Mouse (Mus musculus): ENCODE data around the gene Dhx35. TPM values are rescaled to one million over a fixed set of nuclear protein-coding genes. Genes with fewer than 3 reads are reported as not detected.

Gene Dhx35
- polyA plus RNA-seq, 1 experiment from 2014 or later, result 12.7 TPM

- Histone ChIP-seq H3K4me2 (ENCODE audit: low read depth, low read length) (peak overlapping the region; percentile 95), H3K9me3 (ENCODE audit: control insufficient read depth, low read length) (no peaks in the 10 kb centered on the region), H3K4me3 (ENCODE audit: low read length) (peak overlapping the region; percentile 80), H3K27ac (ENCODE audit: low read length) (peak overlapping the region; percentile 37; the same call in 1 of the 2 replicates), H3K36me3 (ENCODE audit: control insufficient read depth, insufficient read depth, low read length) (peaks cover 3% of the 10 kb centered on the region; the same call in 1 of the 2 replicates), H3K9ac (ENCODE audit: low read depth, low read length) (peak overlapping the region; percentile 82), H3K27me3 (replicated peaks; ENCODE audit: control insufficient read depth, insufficient read depth, low read length) (no peaks in the 10 kb centered on the region), H3K4me1 (ENCODE audit: control insufficient read depth, insufficient read depth, low read length) (peaks cover 41% of the 10 kb centered on the region)
- ATAC-seq, result no peak
- 35% methylated on average over 13 of the region's 13 CpGs for WGBS
These were observed 24.4 kb upstream of the Dhx35 start for GRCm38 (mm10) chr2:158770126-158770757.

GRCm38 (mm10) chr2:158771066-158771763 is 23.4 kb upstream of the Dhx35 start:
- H3K27ac ChIP-seq (ENCODE audit: low read length), result no peak overlapping the region
- peaks cover 48% of the 10 kb centered on the region for H3K4me1 ChIP-seq (ENCODE audit: control insufficient read depth, insufficient read depth, low read length)
- 44% methylated on average over 11 of the region's 11 CpGs for WGBS
- peaks cover 3% of the 10 kb centered on the region; the same call in 1 of the 2 replicates for H3K36me3 ChIP-seq (ENCODE audit: control insufficient read depth, insufficient read depth, low read length)
- H3K4me2 ChIP-seq (ENCODE audit: low read depth, low read length), result peak overlapping the region; percentile 95
- H3K9ac ChIP-seq (ENCODE audit: low read depth, low read length), result peak overlapping the region; percentile 19; the same call in 1 of the 2 replicates
- no peak for ATAC-seq
- peak overlapping the region; percentile 80 for H3K4me3 ChIP-seq (ENCODE audit: low read length)
- no peaks in the 10 kb centered on the region for H3K9me3 ChIP-seq (ENCODE audit: control insufficient read depth, low read length)
- H3K27me3 ChIP-seq (replicated peaks; ENCODE audit: control insufficient read depth, insufficient read depth, low read length), result no peaks in the 10 kb centered on the region

GRCm38 (mm10) chr2:158772808-158773207 is 21.8 kb upstream of the Dhx35 start:
- H3K4me2 ChIP-seq (ENCODE audit: low read depth, low read length), result no peak overlapping the region
- WGBS, result 85% methylated on average over 13 of the region's 13 CpGs
- H3K9me3 ChIP-seq (ENCODE audit: control insufficient read depth, low read length), result no peaks in the 10 kb centered on the region
- H3K9ac ChIP-seq (ENCODE audit: low read depth, low read length), result no peak overlapping the region
- H3K4me3 ChIP-seq (ENCODE audit: low read length), result no peak overlapping the region
- peaks cover 3% of the 10 kb centered on the region; the same call in 1 of the 2 replicates for H3K36me3 ChIP-seq (ENCODE audit: control insufficient read depth, insufficient read depth, low read length)
- no peak for ATAC-seq
- H3K27me3 ChIP-seq (replicated peaks; ENCODE audit: control insufficient read depth, insufficient read depth, low read length), result no peaks in the 10 kb centered on the region
- no peak overlapping the region for H3K27ac ChIP-seq (ENCODE audit: low read length)
- H3K4me1 ChIP-seq (ENCODE audit: control insufficient read depth, insufficient read depth, low read length), result peaks cover 60% of the 10 kb centered on the region

GRCm38 (mm10) chr2:158774886-158775285 is 19.7 kb upstream of the Dhx35 start:
- Histone ChIP-seq H3K9me3 (ENCODE audit: control insufficient read depth, low read length) (no peaks in the 10 kb centered on the region), H3K4me3 (ENCODE audit: low read length) (no peak overlapping the region), H3K4me1 (ENCODE audit: control insufficient read depth, insufficient read depth, low read length) (peaks cover 58% of the 10 kb centered on the region), H3K9ac (ENCODE audit: low read depth, low read length) (no peak overlapping the region), H3K36me3 (ENCODE audit: control insufficient read depth, insufficient read depth, low read length) (peaks cover 3% of the 10 kb centered on the region; the same call in 1 of the 2 replicates), H3K27me3 (replicated peaks; ENCODE audit: control insufficient read depth, insufficient read depth, low read length) (no peaks in the 10 kb centered on the region), H3K4me2 (ENCODE audit: low read depth, low read length) (no peak overlapping the region), H3K27ac (ENCODE audit: low read length) (no peak overlapping the region)
- WGBS, result 65% methylated on average over 8 of the region's 8 CpGs
- ATAC-seq, result no peak

- Histone ChIP-seq H3K9ac (ENCODE audit: low read depth, low read length) (no peak overlapping the region), H3K27ac (ENCODE audit: low read length) (no peak overlapping the region), H3K4me1 (ENCODE audit: control insufficient read depth, insufficient read depth, low read length) (peaks cover 40% of the 10 kb centered on the region), H3K9me3 (ENCODE audit: control insufficient read depth, low read length) (no peaks in the 10 kb centered on the region), H3K36me3 (ENCODE audit: control insufficient read depth, insufficient read depth, low read length) (peaks cover 3% of the 10 kb centered on the region), H3K4me3 (ENCODE audit: low read length) (no peak overlapping the region), H3K27me3 (replicated peaks; ENCODE audit: control insufficient read depth, insufficient read depth, low read length) (no peaks in the 10 kb centered on the region), H3K4me2 (ENCODE audit: low read depth, low read length) (no peak overlapping the region)
- WGBS, result 81% methylated on average over 4 of the region's 4 CpGs
- ATAC-seq, result no peak
These were observed 17.9 kb upstream of the Dhx35 start for GRCm38 (mm10) chr2:158776716-158777115.

GRCm38 (mm10) chr2:158777490-158777889 is 17.1 kb upstream of the Dhx35 start:
- H3K27ac ChIP-seq (ENCODE audit: low read length), result 0 out of 2 replicates have a peak overlapping the region, but pooled peaks have one; percentile 46
- H3K4me1 ChIP-seq (ENCODE audit: control insufficient read depth, insufficient read depth, low read length), result peaks cover 36% of the 10 kb centered on the region
- peak; percentile 84 for ATAC-seq
- H3K4me3 ChIP-seq (ENCODE audit: low read length), result no peak overlapping the region
- H3K27me3 ChIP-seq (replicated peaks; ENCODE audit: control insufficient read depth, insufficient read depth, low read length), result no peaks in the 10 kb centered on the region
- H3K9me3 ChIP-seq (ENCODE audit: control insufficient read depth, low read length), result no peaks in the 10 kb centered on the region
- peaks cover 3% of the 10 kb centered on the region for H3K36me3 ChIP-seq (ENCODE audit: control insufficient read depth, insufficient read depth, low read length)
- 35% methylated on average over 6 of the region's 6 CpGs for WGBS
- H3K9ac ChIP-seq (ENCODE audit: low read depth, low read length), result peak overlapping the region; percentile 27
- no peak overlapping the region for H3K4me2 ChIP-seq (ENCODE audit: low read depth, low read length)

GRCm38 (mm10) chr2:158778349-158778748 is 16.3 kb upstream of the Dhx35 start:
- Histone ChIP-seq H3K9ac (ENCODE audit: low read depth, low read length) (no peak overlapping the region), H3K4me1 (ENCODE audit: control insufficient read depth, insufficient read depth, low read length) (peaks cover 36% of the 10 kb centered on the region), H3K9me3 (ENCODE audit: control insufficient read depth, low read length) (no peaks in the 10 kb centered on the region), H3K36me3 (ENCODE audit: control insufficient read depth, insufficient read depth, low read length) (peaks cover 3% of the 10 kb centered on the region), H3K4me3 (ENCODE audit: low read length) (no peak overlapping the region), H3K27me3 (replicated peaks; ENCODE audit: control insufficient read depth, insufficient read depth, low read length) (no peaks in the 10 kb centered on the region), H3K4me2 (ENCODE audit: low read depth, low read length) (no peak overlapping the region), H3K27ac (ENCODE audit: low read length) (no peak overlapping the region)
- WGBS, result 66% methylated on average over 7 of the region's 7 CpGs
- ATAC-seq, result no peak

GRCm38 (mm10) chr2:158781126-158781525 is 13.5 kb upstream of the Dhx35 start:
- no peaks in the 10 kb centered on the region for H3K27me3 ChIP-seq (replicated peaks; ENCODE audit: control insufficient read depth, insufficient read depth, low read length)
- H3K4me3 ChIP-seq (ENCODE audit: low read length), result no peak overlapping the region
- no peak overlapping the region for H3K9ac ChIP-seq (ENCODE audit: low read depth, low read length)
- H3K9me3 ChIP-seq (ENCODE audit: control insufficient read depth, low read length), result no peaks in the 10 kb centered on the region
- ATAC-seq, result no peak
- H3K36me3 ChIP-seq (ENCODE audit: control insufficient read depth, insufficient read depth, low read length), result peaks cover 10% of the 10 kb centered on the region
- no peak overlapping the region for H3K4me2 ChIP-seq (ENCODE audit: low read depth, low read length)
- peaks cover 21% of the 10 kb centered on the region for H3K4me1 ChIP-seq (ENCODE audit: control insufficient read depth, insufficient read depth, low read length)
- no peak overlapping the region for H3K27ac ChIP-seq (ENCODE audit: low read length)
- WGBS, result 91% methylated on average over 7 of the region's 7 CpGs

- peak; percentile 28; the same call in 1 of the 2 replicates for ATAC-seq
- H3K4me3 ChIP-seq (ENCODE audit: low read length), result no peak overlapping the region
- no peak overlapping the region for H3K27ac ChIP-seq (ENCODE audit: low read length)
- WGBS, result 76% methylated on average over 14 of the region's 14 CpGs
- no peaks in the 10 kb centered on the region for H3K9me3 ChIP-seq (ENCODE audit: control insufficient read depth, low read length)
- H3K4me1 ChIP-seq (ENCODE audit: control insufficient read depth, insufficient read depth, low read length), result no peaks in the 10 kb centered on the region
- no peaks in the 10 kb centered on the region for H3K27me3 ChIP-seq (replicated peaks; ENCODE audit: control insufficient read depth, insufficient read depth, low read length)
- H3K36me3 ChIP-seq (ENCODE audit: control insufficient read depth, insufficient read depth, low read length), result peaks cover 10% of the 10 kb centered on the region
- H3K4me2 ChIP-seq (ENCODE audit: low read depth, low read length), result no peak overlapping the region
- no peak overlapping the region for H3K9ac ChIP-seq (ENCODE audit: low read depth, low read length)
These were observed 7.4 kb upstream of the Dhx35 start for GRCm38 (mm10) chr2:158786927-158787795.
